Mouse (Mus musculus): Measurements from ENCODE around the gene Krit1. TPM values are rescaled to one million over a fixed set of nuclear protein-coding genes. Genes with fewer than 3 reads are reported as not detected.

The Krit1 gene
- polyA plus RNA-seq, 1 experiment: 56.1 TPM

DNA sequence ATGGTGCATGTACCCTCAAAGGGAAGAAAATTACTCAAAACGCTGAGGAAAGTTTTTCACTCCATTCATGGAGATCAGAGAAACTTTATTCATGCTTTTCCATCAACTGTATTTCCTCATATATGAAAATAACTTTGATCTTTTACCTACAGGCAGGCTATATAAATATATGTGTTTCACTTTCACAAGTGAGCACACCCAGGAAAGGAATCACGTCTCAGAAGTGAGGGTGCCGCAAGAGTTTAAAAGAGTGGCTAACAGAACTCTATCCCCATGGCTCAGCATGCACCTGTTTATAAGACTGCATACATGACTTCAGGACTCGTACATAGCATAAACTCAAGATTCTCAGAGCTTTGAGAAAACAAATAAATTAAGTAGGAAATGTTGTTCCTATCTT lies 2.1 kb upstream of the Krit1 start:
- Histone ChIP-seq H3K4me1 (ENCODE audit: control insufficient read depth, insufficient read depth, low read length) (no peaks in the 10 kb centered on the region), H3K27ac (ENCODE audit: insufficient read depth, low read length) (no peak overlapping the region), H3K4me3 (ENCODE audit: low read depth, low read length) (no peak overlapping the region), H3K27me3 (ENCODE audit: control insufficient read depth, insufficient read depth, low read length, poor library complexity, severe bottlenecking) (no peaks in the 10 kb centered on the region), H3K9me3 (replicated peaks; ENCODE audit: control insufficient read depth, insufficient read depth, low read length, poor library complexity, severe bottlenecking) (no peaks in the 10 kb centered on the region), H3K9ac (ENCODE audit: low read depth, poor library complexity, severe bottlenecking) (no peak overlapping the region), H3K36me3 (ENCODE audit: control insufficient read depth, insufficient read depth, low read length, poor library complexity, severe bottlenecking) (no peaks in the 10 kb centered on the region)
- TF ChIP-seq CTCF (IDR thresholded peaks at IDR 0.05; ENCODE audit: low read depth, low read length): no peak
- TF ChIP-seq POLR2A (IDR thresholded peaks at IDR 0.05; ENCODE audit: insufficient read depth, low read length): no peak
- no peak for TF ChIP-seq EP300 (IDR thresholded peaks at IDR 0.05; ENCODE audit: insufficient read depth, low read depth, low read length)

- H3K4me3 ChIP-seq (ENCODE audit: low read depth, low read length): peak overlapping the region; percentile 83
- no peaks in the 10 kb centered on the region for H3K27me3 ChIP-seq (ENCODE audit: control insufficient read depth, insufficient read depth, low read length, poor library complexity, severe bottlenecking)
- peak overlapping the region; percentile 79 for H3K9ac ChIP-seq (ENCODE audit: low read depth, poor library complexity, severe bottlenecking)
- TF ChIP-seq POLR2A (IDR thresholded peaks at IDR 0.05; ENCODE audit: insufficient read depth, low read length) (no peak), CTCF (IDR thresholded peaks at IDR 0.05; ENCODE audit: low read depth, low read length) (no peak), EP300 (IDR thresholded peaks at IDR 0.05; ENCODE audit: insufficient read depth, low read depth, low read length) (no peak)
- H3K27ac ChIP-seq (ENCODE audit: insufficient read depth, low read length): no peak overlapping the region
- H3K4me1 ChIP-seq (ENCODE audit: control insufficient read depth, insufficient read depth, low read length): no peaks in the 10 kb centered on the region
- H3K36me3 ChIP-seq (ENCODE audit: control insufficient read depth, insufficient read depth, low read length, poor library complexity, severe bottlenecking): no peaks in the 10 kb centered on the region
- no peaks in the 10 kb centered on the region for H3K9me3 ChIP-seq (replicated peaks; ENCODE audit: control insufficient read depth, insufficient read depth, low read length, poor library complexity, severe bottlenecking)
Observed at GRCm38 (mm10) chr5:3801672-3802432, 1.1 kb upstream of the Krit1 start.

DNA sequence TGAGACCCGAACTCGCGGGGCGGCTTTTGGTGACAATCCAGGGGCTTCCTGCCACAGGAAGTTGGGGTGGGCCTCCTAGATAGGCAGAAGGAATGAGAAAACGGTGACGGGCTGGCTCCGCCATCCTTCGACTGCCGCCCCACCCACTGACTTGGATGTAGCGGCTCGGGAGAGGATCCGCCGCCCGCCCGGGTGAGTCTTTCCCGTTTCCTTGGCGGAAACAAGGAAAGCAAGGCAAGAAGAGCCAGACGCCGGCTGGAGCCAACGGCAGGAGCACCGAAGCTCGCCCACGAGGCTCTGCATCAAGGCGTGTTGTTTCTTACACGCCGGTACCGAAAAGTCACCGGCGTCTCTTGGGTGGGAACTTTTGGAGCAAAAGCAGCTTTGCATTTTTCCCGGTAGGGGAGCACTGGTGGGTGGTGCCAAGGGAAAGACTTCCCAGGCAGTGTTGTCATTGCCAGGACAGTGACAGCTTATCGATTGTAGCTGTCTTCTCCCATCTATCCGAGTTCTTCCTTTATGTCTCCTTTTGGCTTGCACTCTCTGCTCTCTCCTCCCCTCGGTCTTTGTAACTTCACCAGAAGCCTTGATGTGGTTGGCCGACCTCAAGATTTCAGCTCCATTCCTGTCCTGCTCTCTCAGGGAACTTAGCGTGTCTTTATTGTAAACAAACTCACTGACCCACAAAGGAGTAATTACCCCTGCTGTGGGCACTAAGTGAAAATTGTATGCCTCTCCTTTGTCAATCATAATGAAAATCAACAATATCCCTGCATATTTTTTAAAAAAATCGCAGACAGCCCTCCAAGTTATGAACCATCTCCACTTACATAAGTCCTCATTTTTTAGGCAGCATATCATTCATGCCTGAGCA lies 545 bp downstream of the Krit1 start:
- TF ChIP-seq POLR2A (IDR thresholded peaks at IDR 0.05; ENCODE audit: insufficient read depth, low read length): no peak
- TF ChIP-seq EP300 (IDR thresholded peaks at IDR 0.05; ENCODE audit: insufficient read depth, low read depth, low read length): no peak
- no peak for TF ChIP-seq CTCF (IDR thresholded peaks at IDR 0.05; ENCODE audit: low read depth, low read length)
- Histone ChIP-seq H3K4me1 (ENCODE audit: control insufficient read depth, insufficient read depth, low read length) (no peaks in the 10 kb centered on the region), H3K27ac (ENCODE audit: insufficient read depth, low read length) (0 out of 2 replicates have a peak overlapping the region, but pooled peaks have one; percentile 47), H3K9me3 (replicated peaks; ENCODE audit: control insufficient read depth, insufficient read depth, low read length, poor library complexity, severe bottlenecking) (no peaks in the 10 kb centered on the region), H3K4me3 (ENCODE audit: low read depth, low read length) (peak overlapping the region; percentile 83), H3K36me3 (ENCODE audit: control insufficient read depth, insufficient read depth, low read length, poor library complexity, severe bottlenecking) (no peaks in the 10 kb centered on the region), H3K27me3 (ENCODE audit: control insufficient read depth, insufficient read depth, low read length, poor library complexity, severe bottlenecking) (no peaks in the 10 kb centered on the region), H3K9ac (ENCODE audit: low read depth, poor library complexity, severe bottlenecking) (peak overlapping the region; percentile 79)

DNA sequence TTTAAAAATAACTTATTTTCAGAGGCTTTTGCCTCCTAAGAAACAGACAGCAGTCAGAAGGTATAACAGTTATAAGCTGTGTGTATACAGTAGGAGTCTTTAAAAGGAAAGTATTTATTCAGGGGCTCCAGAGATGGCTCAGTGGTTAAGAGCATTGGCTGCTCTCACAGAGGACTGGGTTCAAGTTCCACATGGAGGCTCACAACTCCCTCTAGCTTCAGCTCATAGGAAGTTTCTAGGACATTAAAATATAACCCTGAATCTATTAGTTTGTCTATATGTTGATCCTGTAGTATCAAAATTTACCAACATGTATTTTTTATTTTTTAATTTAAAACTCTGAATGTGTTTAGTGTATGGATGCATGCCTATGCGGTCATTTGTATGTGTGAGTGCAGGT lies 5.5 kb downstream of the Krit1 start:
- H3K27me3 ChIP-seq (ENCODE audit: control insufficient read depth, insufficient read depth, low read length, poor library complexity, severe bottlenecking): no peaks in the 10 kb centered on the region
- no peak for TF ChIP-seq POLR2A (IDR thresholded peaks at IDR 0.05; ENCODE audit: insufficient read depth, low read length)
- no peak for TF ChIP-seq CTCF (IDR thresholded peaks at IDR 0.05; ENCODE audit: low read depth, low read length)
- no peak for TF ChIP-seq EP300 (IDR thresholded peaks at IDR 0.05; ENCODE audit: insufficient read depth, low read depth, low read length)
- no peak overlapping the region for H3K4me3 ChIP-seq (ENCODE audit: low read depth, low read length)
- H3K9ac ChIP-seq (ENCODE audit: low read depth, poor library complexity, severe bottlenecking): no peak overlapping the region
- peaks cover 5% of the 10 kb centered on the region; the same call in 1 of the 2 replicates for H3K36me3 ChIP-seq (ENCODE audit: control insufficient read depth, insufficient read depth, low read length, poor library complexity, severe bottlenecking)
- no peaks in the 10 kb centered on the region for H3K9me3 ChIP-seq (replicated peaks; ENCODE audit: control insufficient read depth, insufficient read depth, low read length, poor library complexity, severe bottlenecking)
- H3K27ac ChIP-seq (ENCODE audit: insufficient read depth, low read length): no peak overlapping the region
- H3K4me1 ChIP-seq (ENCODE audit: control insufficient read depth, insufficient read depth, low read length): no peaks in the 10 kb centered on the region

- no peaks in the 10 kb centered on the region for H3K27me3 ChIP-seq (ENCODE audit: control insufficient read depth, insufficient read depth, low read length, poor library complexity, severe bottlenecking)
- TF ChIP-seq POLR2A (IDR thresholded peaks at IDR 0.05; ENCODE audit: insufficient read depth, low read length) (no peak), CTCF (IDR thresholded peaks at IDR 0.05; ENCODE audit: low read depth, low read length) (no peak), EP300 (IDR thresholded peaks at IDR 0.05; ENCODE audit: insufficient read depth, low read depth, low read length) (no peak)
Observed at GRCm38 (mm10) chr5:3834107-3834506, 31.1 kb downstream of the Krit1 start.

More at GRCm38 (mm10) chr5:3834107-3834506, 31.1 kb downstream of the Krit1 start:
- Histone ChIP-seq H3K36me3 (ENCODE audit: control insufficient read depth, insufficient read depth, low read length, poor library complexity, severe bottlenecking) (peaks cover 3% of the 10 kb centered on the region; the same call in 1 of the 2 replicates), H3K9me3 (replicated peaks; ENCODE audit: control insufficient read depth, insufficient read depth, low read length, poor library complexity, severe bottlenecking) (peaks cover 11% of the 10 kb centered on the region), H3K4me1 (ENCODE audit: control insufficient read depth, insufficient read depth, low read length) (no peaks in the 10 kb centered on the region), H3K4me3 (ENCODE audit: low read depth, low read length) (no peak overlapping the region), H3K27ac (ENCODE audit: insufficient read depth, low read length) (no peak overlapping the region), H3K9ac (ENCODE audit: low read depth, poor library complexity, severe bottlenecking) (no peak overlapping the region)
